Mouse (Mus musculus) frontal cortex, adult 2 months (tissue): ENCODE data around the gene Klf2. TPM values are rescaled to one million over a fixed set of nuclear protein-coding genes. Genes with fewer than 3 reads are reported as not detected.
A peak's percentile ranks its signal among the peaks of the same experiment; 100 is the strongest.

Source experiments
- DNase-seq, 2 experiments: peaks; one replicate each; pipeline ENCODE4 v3.0.0; 2022; ENCODE audit warnings: low spot score in 1 of 2; ENCODE audit errors: extremely low spot score in 1 of 2
- polyA plus RNA-seq: library from polyadenylated mRNA; depleted of rRNA; stranded (reverse); fragments of >200 nt; gene quantifications from 2 replicates; pipeline ENCODE4 v1.2.3, GENCODE M21; 2012; rRNA removed

Gene Klf2
- polyA plus RNA-seq = 10.3 and 18.3 TPM in 2 replicates

GRCm38 (mm10) chr8:72318801-72319322 is at the start of gene Klf2:
Gene Klf2, plus strand, starts transcription at chr8:72319033.
- DNase-seq = peak; percentile 66 to 85

GRCm38 (mm10) chr8:72270606-72271005 is 48.2 kb upstream of the Klf2 start:
- no peak for DNase-seq

- no peak for DNase-seq
Measured at GRCm38 (mm10) chr8:72271051-72271660, 47.7 kb upstream of the Klf2 start.

- no peak for DNase-seq
Measured at GRCm38 (mm10) chr8:72271691-72272090, 47.1 kb upstream of the Klf2 start.

GRCm38 (mm10) chr8:72272361-72272760 is 46.5 kb upstream of the Klf2 start:
- peak; percentile 20 to 62 for DNase-seq

- no peak for DNase-seq
Measured at GRCm38 (mm10) chr8:72273111-72273770, 45.6 kb upstream of the Klf2 start.

- DNase-seq = no peak
Measured at GRCm38 (mm10) chr8:72273807-72274206, 45.0 kb upstream of the Klf2 start.

- no peak for DNase-seq
Measured at GRCm38 (mm10) chr8:72277244-72277643, 41.6 kb upstream of the Klf2 start.

- no peak for DNase-seq
Measured at GRCm38 (mm10) chr8:72279151-72279550, 39.7 kb upstream of the Klf2 start.

GRCm38 (mm10) chr8:72281634-72282033 is 37.2 kb upstream of the Klf2 start:
- DNase-seq = no peak

GRCm38 (mm10) chr8:72285285-72285684 is 33.5 kb upstream of the Klf2 start:
- DNase-seq = no peak

- no peak for DNase-seq
Measured at GRCm38 (mm10) chr8:72289051-72289450, 29.8 kb upstream of the Klf2 start.

- DNase-seq = no peak
Measured at GRCm38 (mm10) chr8:72291104-72291503, 27.7 kb upstream of the Klf2 start.

GRCm38 (mm10) chr8:72293309-72293708 is 25.5 kb upstream of the Klf2 start:
- DNase-seq = no peak

- no peak for DNase-seq
Measured at GRCm38 (mm10) chr8:72295125-72295524, 23.7 kb upstream of the Klf2 start.

GRCm38 (mm10) chr8:72295679-72296078 is 23.2 kb upstream of the Klf2 start:
- peak; percentile 55 to 63 for DNase-seq

GRCm38 (mm10) chr8:72296561-72296960 is 22.3 kb upstream of the Klf2 start:
- DNase-seq = no peak

GRCm38 (mm10) chr8:72298928-72299327 is 19.9 kb upstream of the Klf2 start:
- DNase-seq = no peak

- no peak for DNase-seq
Measured at GRCm38 (mm10) chr8:72300654-72301400, 18.0 kb upstream of the Klf2 start.

GRCm38 (mm10) chr8:72301497-72301896 is 17.3 kb upstream of the Klf2 start:
- no peak for DNase-seq

GRCm38 (mm10) chr8:72302986-72303612 is 15.7 kb upstream of the Klf2 start:
- no peak for DNase-seq
